Mouse (Mus musculus) liver, postnatal 0 days (tissue): ENCODE data around the gene Gm11985. TPM values are rescaled to one million over a fixed set of nuclear protein-coding genes. Genes with fewer than 3 reads are reported as not detected.

ENCODE experiments used
- ATAC-seq: fragments of 200-750 bp; cut with Nextera tagmentation; 2 replicates; pipeline ENCODE4 v1.8.0; 2017; ENCODE audit warnings: mild to moderate bottlenecking, moderate library complexity
- DNase-seq: peaks from one replicate; pipeline ENCODE4 v3.0.0-alpha.2; 2016
- H3K27ac ChIP-seq: fragments of 300-500 bp; sonication (generic); 2 replicates; pipeline ENCODE4 v1.5.1; 2014; ENCODE audit warnings: antibody characterized with exemption, moderate library complexity, mild to moderate bottlenecking, low read depth
- H3K27me3 ChIP-seq: fragments of 300-500 bp; sonication (generic); 2 replicates; pipeline ENCODE4 v1.6.1; 2014; ENCODE audit warnings: low read length, control low read depth, mixed read lengths; ENCODE audit not compliant: insufficient read depth
- H3K36me3 ChIP-seq: fragments of 300-500 bp; sonication (generic); replicated peaks from 2 replicates; pipeline ENCODE4 v1.6.1; 2014; ENCODE audit warnings: mild to moderate bottlenecking, control low read depth, low read length, moderate library complexity, mixed read lengths; ENCODE audit not compliant: insufficient read depth
- H3K4me1 ChIP-seq: fragments of 300-500 bp; sonication (generic); 2 replicates; pipeline ENCODE4 v1.6.1; 2014; ENCODE audit warnings: antibody characterized with exemption, mild to moderate bottlenecking, control low read depth; ENCODE audit not compliant: insufficient read depth
- H3K4me2 ChIP-seq: fragments of 300-500 bp; sonication (generic); 2 replicates; pipeline ENCODE4 v1.6.1; 2014; ENCODE audit warnings: low read depth, mild to moderate bottlenecking, low read length, moderate library complexity, mixed read lengths
- H3K4me3 ChIP-seq: fragments of 300-500 bp; sonication (generic); 2 replicates; pipeline ENCODE4 v1.5.1; 2014; ENCODE audit warnings: low read depth, low read length
- H3K9ac ChIP-seq: fragments of 300-500 bp; sonication (generic); replicated peaks from 2 replicates; pipeline ENCODE4 v1.6.1; 2014; ENCODE audit warnings: mild to moderate bottlenecking, moderate library complexity
- H3K9me3 ChIP-seq: fragments of 300-500 bp; sonication (generic); 2 replicates; pipeline ENCODE4 v1.6.1; 2016; ENCODE audit warnings: mild to moderate bottlenecking, control low read depth, low read length, mixed read lengths
- CTCF ChIP-seq: sonication (generic); IDR thresholded peaks from 2 replicates; pipeline ENCODE4 v1.5.1; 2016; ENCODE audit warnings: antibody characterized with exemption, low read depth
- EP300 ChIP-seq: IDR thresholded peaks from 2 replicates; pipeline ENCODE4 v1.6.1; 2016; ENCODE audit warnings: antibody characterized with exemption, low read depth, mild to moderate bottlenecking
- WGBS: fragments of 180-500 bp; shearing (Covaris S2); extraction: QIAGEN DNeasy Blood & Tissue Kit; methylation state at CpG from one replicate; pipeline ENCODE4 v1.1.7; 2014; ENCODE audit not compliant: insufficient replicate concordance; 5-methylcytosine and 5-hydroxymethylcytosine counted together
- polyA plus RNA-seq: library from polyadenylated mRNA; unstranded; fragments of >200 nt; fragmentation: Nextera tagmentation; extraction: Ambion mirVana; gene quantifications from 2 replicates; pipeline ENCODE4 v1.2.1, GENCODE M21; 2015

The Gm11985 gene
- 0.11 TPM in 2 replicates for polyA plus RNA-seq

DNA sequence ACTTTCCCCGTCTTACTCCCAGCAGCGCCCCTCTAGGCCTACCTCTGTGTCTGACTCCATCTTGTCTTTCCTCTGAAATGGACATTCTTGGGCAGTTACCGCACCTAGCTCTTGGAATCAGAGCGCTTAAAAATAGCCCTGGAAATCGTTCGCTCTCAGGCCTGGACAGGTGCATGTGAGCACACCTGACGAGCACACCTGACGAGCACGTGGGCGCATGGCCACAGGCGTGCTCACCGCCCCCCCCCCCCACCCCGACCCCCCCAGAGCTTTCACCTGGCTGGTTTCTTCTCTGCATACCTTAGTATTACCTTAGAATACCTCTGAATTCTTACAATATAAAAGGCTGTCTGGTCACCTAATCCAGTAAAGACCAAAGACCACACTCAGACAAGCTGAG, at the start of gene Gm11985:
Gene Gm11985, minus strand, starts transcription at position 101 of the 400 bp plus-strand sequence.
- no peak for TF ChIP-seq CTCF
- TF ChIP-seq EP300, result no peak
- peak within 1 kb of the TSS; percentile 96 for H3K27ac ChIP-seq
- H3K4me1 ChIP-seq, result peaks cover 4% of the 10 kb centered on the region
- H3K27me3 ChIP-seq, result no peaks in the 10 kb centered on the region
- no peaks in the 10 kb centered on the region for H3K9me3 ChIP-seq
- no peaks in the 10 kb centered on the region for H3K36me3 ChIP-seq
- DNase-seq (no peak), ATAC-seq (no peak)
- no peak within 1 kb of the TSS for H3K9ac ChIP-seq
- WGBS, result 84% methylated on average over 13 of the region's 13 CpGs
- no peak within 1 kb of the TSS for H3K4me3 ChIP-seq
- no peak within 1 kb of the TSS for H3K4me2 ChIP-seq

DNA sequence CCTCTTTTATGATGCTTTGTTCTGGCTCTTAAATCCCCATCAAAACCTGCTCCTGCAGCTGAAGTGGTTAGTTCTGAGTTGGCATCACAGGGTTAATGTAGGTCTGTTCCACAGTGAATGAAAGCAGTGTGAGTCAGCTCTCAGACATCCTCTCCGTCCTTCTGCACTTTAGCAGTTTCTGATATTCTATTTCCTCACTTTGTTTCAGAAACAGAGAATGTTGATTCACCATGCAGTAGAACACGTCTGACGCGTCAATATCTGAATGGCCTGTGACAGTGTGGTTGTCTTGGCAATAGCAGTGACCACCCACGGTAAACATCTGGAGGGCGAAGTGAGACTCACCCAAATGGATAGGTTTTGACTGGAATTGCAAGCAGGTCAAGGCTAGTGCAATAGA, 49.3 kb upstream of the Gm11985 start:
- no peaks in the 10 kb centered on the region for H3K9me3 ChIP-seq
- no peak overlapping the region for H3K4me2 ChIP-seq
- ATAC-seq (peak; percentile 76), DNase-seq (no peak)
- H3K4me1 ChIP-seq, result no peaks in the 10 kb centered on the region
- H3K27ac ChIP-seq, result no peak overlapping the region
- TF ChIP-seq CTCF, result no peak
- TF ChIP-seq EP300, result no peak
- H3K27me3 ChIP-seq, result no peaks in the 10 kb centered on the region
- H3K4me3 ChIP-seq, result no peak overlapping the region
- 39% methylated on average over 6 of the region's 6 CpGs for whole genome bisulfite sequencing
- H3K9ac ChIP-seq, result no peak overlapping the region
- H3K36me3 ChIP-seq, result no peaks in the 10 kb centered on the region

DNA sequence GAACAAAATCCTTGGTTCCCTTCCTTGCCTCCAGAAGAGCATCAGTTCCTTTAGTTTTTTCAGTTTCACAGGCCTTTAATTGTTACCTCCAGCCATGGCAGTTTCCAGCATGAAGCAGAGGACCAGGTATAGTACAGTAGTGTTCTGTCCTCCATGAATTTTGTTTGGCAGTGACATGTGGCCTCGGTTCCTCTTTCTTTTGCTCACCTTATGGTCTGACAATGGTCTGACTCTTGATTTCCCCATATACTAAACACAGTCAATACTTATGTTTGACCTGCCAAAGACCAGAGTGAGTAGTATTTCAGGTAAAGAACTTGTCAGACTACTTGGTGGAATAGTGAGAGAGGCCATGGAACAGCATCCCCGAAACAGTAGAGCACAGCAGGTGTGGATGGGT, 48.4 kb upstream of the Gm11985 start:
- Histone ChIP-seq H3K9me3 (no peaks in the 10 kb centered on the region), H3K36me3 (no peaks in the 10 kb centered on the region), H3K27ac (no peak overlapping the region), H3K4me2 (no peak overlapping the region), H3K4me3 (no peak overlapping the region), H3K9ac (no peak overlapping the region), H3K4me1 (no peaks in the 10 kb centered on the region), H3K27me3 (no peaks in the 10 kb centered on the region)
- ATAC-seq, result no peak
- WGBS, result 66% methylated on average over 2 of the region's 2 CpGs
- no peak for TF ChIP-seq CTCF
- TF ChIP-seq EP300, result no peak
- DNase-seq, result no peak

DNA sequence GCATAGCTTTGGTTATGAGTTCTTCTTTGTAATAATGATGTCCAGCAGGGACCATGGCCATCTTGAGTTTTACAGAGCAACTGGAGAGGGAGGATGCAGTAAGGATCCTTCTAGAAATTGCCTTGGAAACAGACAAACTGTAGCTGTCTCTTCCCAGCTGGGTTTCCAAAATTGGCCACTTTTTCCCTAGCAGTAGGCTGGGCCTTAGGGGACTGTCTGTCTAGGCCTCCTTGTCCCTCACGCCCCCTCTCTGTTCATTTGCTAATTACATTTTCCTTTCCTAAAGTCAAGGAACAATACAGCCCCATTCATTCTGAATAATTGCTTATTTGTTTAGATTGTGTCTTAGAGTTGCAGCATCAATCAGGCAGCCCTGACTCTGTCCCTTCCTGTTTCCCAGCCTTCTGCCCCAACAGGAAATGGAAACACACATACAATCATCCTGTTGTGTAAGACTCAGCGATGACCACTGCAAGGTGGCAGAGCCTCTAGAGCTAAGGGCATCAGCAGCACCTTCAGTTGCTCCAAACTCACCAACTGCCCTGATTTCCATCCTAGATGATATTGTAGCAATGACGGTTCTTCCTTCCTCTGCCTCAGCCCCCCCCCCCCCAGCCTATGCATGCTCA, 46.7 kb upstream of the Gm11985 start:
- Histone ChIP-seq H3K9me3 (no peaks in the 10 kb centered on the region), H3K4me3 (no peak overlapping the region), H3K36me3 (no peaks in the 10 kb centered on the region), H3K4me2 (no peak overlapping the region), H3K27ac (no peak overlapping the region), H3K9ac (no peak overlapping the region), H3K4me1 (no peaks in the 10 kb centered on the region), H3K27me3 (no peaks in the 10 kb centered on the region)
- no peak for DNase-seq
- peak; percentile 64 for ATAC-seq
- 53% methylated on average over 3 of the region's 3 CpGs for WGBS
- TF ChIP-seq CTCF (no peak), EP300 (no peak)

DNA sequence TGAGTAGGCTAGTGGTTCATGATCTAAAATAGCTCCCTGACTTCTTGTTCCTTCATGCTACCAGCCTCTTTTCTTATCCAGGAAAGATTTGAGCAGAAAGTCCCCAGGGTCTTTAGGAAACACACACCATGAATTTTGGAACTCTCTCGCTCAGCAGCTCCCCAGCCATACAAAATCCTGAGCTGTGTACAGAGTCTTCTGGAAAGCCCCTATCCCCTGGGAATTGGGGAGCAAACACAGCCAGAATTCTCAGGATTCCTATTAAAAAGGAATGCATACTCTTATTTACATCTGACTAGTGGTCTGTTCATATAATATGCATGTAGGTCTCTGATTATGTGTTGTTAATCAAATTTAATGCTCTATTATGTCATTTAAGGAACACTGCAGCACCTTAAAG, 46.1 kb upstream of the Gm11985 start:
- no peak for TF ChIP-seq EP300
- TF ChIP-seq CTCF, result no peak
- no peak overlapping the region for H3K4me3 ChIP-seq
- no peak overlapping the region for H3K4me2 ChIP-seq
- H3K4me1 ChIP-seq, result no peaks in the 10 kb centered on the region
- no peak for ATAC-seq
- no peak overlapping the region for H3K9ac ChIP-seq
- no peaks in the 10 kb centered on the region for H3K9me3 ChIP-seq
- DNase-seq, result no peak
- WGBS, result 33% methylated on average over 1 of the region's 1 CpGs
- no peaks in the 10 kb centered on the region for H3K36me3 ChIP-seq
- no peaks in the 10 kb centered on the region for H3K27me3 ChIP-seq
- no peak overlapping the region for H3K27ac ChIP-seq

DNA sequence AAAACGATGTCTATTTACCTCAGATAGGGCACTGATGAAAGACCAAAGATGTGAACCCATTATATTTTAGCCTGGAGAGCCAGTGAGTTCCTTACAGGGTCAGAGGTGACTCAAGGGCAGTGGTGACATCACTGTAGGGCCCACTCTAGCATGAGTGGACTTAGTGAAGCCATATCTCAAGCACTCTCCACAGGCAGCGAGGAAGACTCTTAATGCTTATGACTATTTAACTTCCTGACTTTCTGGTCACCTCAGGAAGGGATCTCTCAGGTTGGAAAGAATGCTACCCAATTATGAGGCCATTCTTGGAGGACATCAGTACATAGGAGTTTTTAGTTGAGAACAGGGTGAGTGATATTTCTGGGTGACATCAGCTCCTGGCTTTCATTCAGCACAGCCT, 45.0 kb upstream of the Gm11985 start:
- Histone ChIP-seq H3K4me1 (no peaks in the 10 kb centered on the region), H3K27ac (no peak overlapping the region), H3K4me3 (no peak overlapping the region), H3K9me3 (no peaks in the 10 kb centered on the region), H3K4me2 (no peak overlapping the region), H3K9ac (no peak overlapping the region), H3K36me3 (no peaks in the 10 kb centered on the region), H3K27me3 (no peaks in the 10 kb centered on the region)
- 67% methylated on average over 2 of the region's 2 CpGs for WGBS
- no peak for TF ChIP-seq EP300
- TF ChIP-seq CTCF, result no peak
- ATAC-seq (no peak), DNase-seq (no peak)
